Mouse (Mus musculus) kidney, postnatal 0 days (tissue): ENCODE results near the gene Glis2. TPM values are rescaled to one million over a fixed set of nuclear protein-coding genes. Genes with fewer than 3 reads are reported as not detected.

Experiments
- ATAC-seq: fragments of 200-750 bp; cut with Nextera tagmentation; replicated peaks from 2 replicates; pipeline ENCODE4 v1.8.0; 2017; ENCODE audit warnings: low read depth, moderate number of reproducible peaks, moderate TSS enrichment, moderate library complexity; ENCODE audit not compliant: low FRiP score
- DNase-seq: peaks from one replicate; pipeline ENCODE4 v3.0.0-alpha.2; 2016; ENCODE audit warnings: low spot score
- H3K27ac ChIP-seq: fragments of 300-500 bp; sonication (generic); 2 replicates; pipeline ENCODE4 v1.5.1; 2014; ENCODE audit warnings: mild to moderate bottlenecking
- H3K27me3 ChIP-seq: fragments of 300-500 bp; sonication (generic); 2 replicates; pipeline ENCODE4 v1.6.1; 2014; ENCODE audit warnings: low read length, mixed read lengths; ENCODE audit not compliant: insufficient read depth
- H3K36me3 ChIP-seq: fragments of 300-500 bp; sonication (generic); 2 replicates; pipeline ENCODE4 v1.6.1; 2014; ENCODE audit warnings: low read length, mixed read lengths; ENCODE audit not compliant: insufficient read depth
- H3K4me1 ChIP-seq: fragments of 300-500 bp; sonication (generic); replicated peaks from 2 replicates; pipeline ENCODE4 v1.6.1; 2014; ENCODE audit warnings: antibody characterized with exemption, low read length, mixed read lengths; ENCODE audit not compliant: insufficient read depth
- H3K4me2 ChIP-seq: fragments of 300-500 bp; sonication (generic); 2 replicates; pipeline ENCODE4 v1.6.1; 2014; ENCODE audit warnings: mild to moderate bottlenecking, low read length, moderate library complexity, mixed read lengths
- H3K4me3 ChIP-seq: fragments of 300-500 bp; sonication (generic); replicated peaks from 2 replicates; pipeline ENCODE4 v1.5.1; 2014; ENCODE audit warnings: low read depth, low read length
- H3K9ac ChIP-seq: fragments of 300-500 bp; sonication (generic); 2 replicates; pipeline ENCODE4 v1.6.1; 2014; ENCODE audit warnings: low read depth, low read length
- H3K9me3 ChIP-seq: fragments of 300-500 bp; sonication (generic); replicated peaks from 2 replicates; pipeline ENCODE4 v1.6.1; 2016; ENCODE audit warnings: low read length, inconsistent platforms, mixed read lengths
- CTCF ChIP-seq: IDR thresholded peaks from 2 replicates; pipeline ENCODE4 v1.5.1; 2016; ENCODE audit warnings: antibody characterized with exemption, low read depth, mild to moderate bottlenecking, moderate library complexity
- WGBS: fragments of 180-500 bp; shearing (Covaris S2); extraction: QIAGEN DNeasy Blood & Tissue Kit; methylation state at CpG from one replicate; pipeline ENCODE4 v1.1.7; 2014; 5-methylcytosine and 5-hydroxymethylcytosine counted together
- polyA plus RNA-seq: library from polyadenylated mRNA; unstranded; fragments of >200 nt; fragmentation: Nextera tagmentation; extraction: Ambion mirVana; gene quantifications from 2 replicates; pipeline ENCODE4 v1.2.1, GENCODE M21; 2015

Glis2 gene
- polyA plus RNA-seq, 1 experiment from 2014 or later = 74.6 TPM

DNA sequence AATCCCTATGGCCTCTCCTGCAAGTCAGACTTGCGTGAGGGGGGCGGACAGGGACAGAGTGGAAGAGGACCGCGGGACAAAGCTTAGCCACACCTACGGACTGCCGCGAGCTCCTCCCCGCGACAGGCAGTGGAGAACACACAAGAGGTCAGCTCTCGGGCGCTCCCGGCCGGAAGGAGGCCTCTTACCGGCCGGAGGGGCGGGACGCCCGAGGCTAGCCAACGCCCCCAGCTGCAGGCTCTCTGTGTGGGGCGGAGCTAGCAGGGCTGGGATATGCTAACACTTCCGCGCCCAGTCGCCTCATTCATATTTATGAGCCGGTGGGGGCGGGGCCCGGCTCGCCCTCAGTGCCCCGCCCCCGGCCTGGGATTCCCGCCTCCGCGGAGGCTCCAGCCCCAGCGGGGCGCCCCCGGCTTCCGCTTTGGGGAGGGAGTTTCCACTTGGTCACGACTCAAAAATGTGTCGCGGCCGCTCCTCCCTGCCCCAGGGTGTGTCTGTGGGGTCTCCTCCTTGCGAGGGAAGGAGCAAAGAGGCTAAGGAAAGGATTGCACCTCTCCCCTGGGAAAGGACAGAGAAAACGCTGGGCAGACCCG lies 7.9 kb upstream of the Glis2 start:
- under 1% methylated on average over 37 of the region's 43 CpGs for WGBS
- peak overlapping the region; percentile 47 for H3K9ac ChIP-seq
- H3K4me2 ChIP-seq = peak overlapping the region; percentile 53
- ATAC-seq = peak; percentile 99
- TF ChIP-seq CTCF = no peak
- H3K27me3 ChIP-seq = no peaks in the 10 kb centered on the region
- H3K9me3 ChIP-seq = no peaks in the 10 kb centered on the region
- H3K27ac ChIP-seq = peak overlapping the region; percentile 92
- peak overlapping the region; percentile 26 for H3K4me3 ChIP-seq
- H3K4me1 ChIP-seq = peaks cover 10% of the 10 kb centered on the region
- DNase-seq = peak; percentile 99
- no peaks in the 10 kb centered on the region for H3K36me3 ChIP-seq

DNA sequence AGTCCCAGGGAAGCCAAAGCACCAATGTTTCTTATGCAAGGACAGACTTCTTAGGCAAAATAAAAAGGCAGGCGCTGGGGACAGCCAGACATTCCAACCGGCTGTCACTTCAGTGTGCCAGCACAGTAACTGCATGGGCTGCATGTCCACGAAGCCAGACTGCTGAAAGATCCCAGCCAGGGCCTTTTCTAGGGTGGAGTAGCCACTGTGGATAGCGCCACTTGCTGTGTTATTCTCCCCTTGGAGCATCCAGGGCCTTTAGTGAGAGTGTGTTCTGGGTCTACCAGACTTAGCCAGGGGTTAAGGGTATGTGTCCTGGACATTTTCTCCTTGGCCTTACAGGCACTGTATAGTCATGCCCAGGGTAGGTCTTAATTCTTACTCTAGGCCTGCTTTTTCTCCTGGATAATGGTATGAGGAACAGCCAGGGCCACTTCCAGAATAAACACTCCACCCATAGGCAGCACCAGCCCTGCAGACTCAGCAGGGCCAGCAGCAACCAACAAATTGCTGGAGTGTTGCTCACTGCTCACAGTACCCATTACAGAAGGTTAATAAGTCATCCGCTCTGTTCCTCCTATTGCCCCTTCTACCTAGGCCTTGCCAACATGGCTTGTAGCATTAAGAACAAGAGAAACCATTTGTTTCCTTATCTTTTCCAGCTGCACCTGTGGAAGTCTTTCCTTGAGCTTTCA lies 6.8 kb upstream of the Glis2 start:
- peak; percentile 38; the same call in 1 of the 2 replicates for ATAC-seq
- WGBS = 49% methylated on average over 5 of the region's 5 CpGs
- Histone ChIP-seq H3K27ac (peak overlapping the region; percentile 92), H3K4me3 (no peak overlapping the region), H3K27me3 (no peaks in the 10 kb centered on the region), H3K4me2 (no peak overlapping the region), H3K4me1 (peaks cover 20% of the 10 kb centered on the region), H3K36me3 (no peaks in the 10 kb centered on the region), H3K9ac (peak overlapping the region; percentile 5; the same call in 1 of the 2 replicates), H3K9me3 (no peaks in the 10 kb centered on the region)
- TF ChIP-seq CTCF = no peak
- peak; percentile 46 for DNase-seq

DNA sequence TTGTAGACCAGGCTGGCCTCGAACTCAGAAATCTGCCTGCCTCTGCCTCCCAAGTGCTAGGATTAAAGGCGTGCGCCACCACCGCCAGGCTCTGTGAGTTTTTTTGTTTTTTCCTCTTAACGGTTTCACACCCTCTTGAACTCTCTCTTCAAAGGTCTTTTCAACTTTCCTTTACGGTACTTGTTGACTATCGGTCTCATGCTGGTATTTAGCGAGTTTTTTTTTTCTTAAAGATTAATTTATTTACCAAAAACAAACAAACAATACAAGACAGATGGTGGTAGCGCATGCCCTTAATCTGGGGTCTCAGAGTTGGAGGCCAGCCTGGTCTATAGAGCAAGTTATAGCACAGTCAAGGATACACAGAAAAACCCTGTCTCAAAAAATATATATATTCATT lies 4.3 kb upstream of the Glis2 start:
- Histone ChIP-seq H3K36me3 (no peaks in the 10 kb centered on the region), H3K9ac (no peak overlapping the region), H3K27me3 (no peaks in the 10 kb centered on the region), H3K4me1 (peaks cover 27% of the 10 kb centered on the region), H3K4me3 (no peak overlapping the region), H3K27ac (no peak overlapping the region), H3K9me3 (no peaks in the 10 kb centered on the region), H3K4me2 (no peak overlapping the region)
- WGBS = 96% methylated on average over 9 of the region's 9 CpGs
- DNase-seq = no peak
- no peak for ATAC-seq
- TF ChIP-seq CTCF = no peak

DNA sequence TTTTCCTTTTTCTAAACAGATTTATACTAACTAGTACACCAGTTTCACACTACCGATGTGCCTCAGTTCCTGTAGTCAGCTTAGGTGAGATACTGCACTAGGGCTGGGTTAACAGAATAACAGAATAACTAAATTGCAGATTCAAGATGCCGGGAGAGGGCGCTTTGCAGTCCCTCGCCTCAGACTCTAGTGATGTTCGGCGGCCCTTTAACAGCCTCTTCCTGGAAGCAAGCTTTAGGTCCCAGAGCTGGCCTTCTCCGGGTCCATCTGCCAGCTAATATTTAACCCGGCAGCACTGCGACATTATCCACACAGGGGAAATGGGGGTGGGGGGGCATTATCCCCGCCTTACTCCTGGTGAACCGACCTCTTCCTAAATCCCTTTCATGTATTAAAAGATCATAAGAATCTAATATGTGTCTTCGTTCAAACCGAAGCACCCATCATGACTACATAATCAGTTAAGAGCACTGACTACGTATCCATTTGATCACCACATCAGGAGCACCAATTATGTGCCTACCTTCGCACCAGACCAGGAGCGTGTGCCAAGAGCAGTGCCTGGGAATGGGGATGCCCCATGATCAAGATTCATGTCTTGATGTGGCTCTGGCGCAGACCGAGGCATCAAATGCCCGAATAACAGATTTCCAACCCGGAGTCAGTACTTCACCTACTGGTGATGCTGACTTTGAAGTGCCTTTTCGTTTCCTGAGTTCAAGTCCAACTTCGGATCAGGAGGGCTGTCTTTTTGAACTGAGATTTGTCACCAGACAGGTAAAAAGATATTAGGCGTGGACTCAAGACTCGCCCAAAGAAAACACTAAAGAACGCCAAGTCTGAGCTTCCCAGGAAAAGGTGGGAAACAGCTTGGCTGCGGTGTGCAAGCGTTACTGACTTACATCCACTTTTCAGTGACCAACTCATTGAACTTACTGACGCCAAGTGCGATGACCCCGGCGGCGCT lies 1.3 kb upstream of the Glis2 start:
- peak overlapping the region; percentile 68 for H3K4me2 ChIP-seq
- no peaks in the 10 kb centered on the region for H3K27me3 ChIP-seq
- 15% methylated on average over 32 of the region's 32 CpGs for WGBS
- TF ChIP-seq CTCF = peak; percentile 75
- no peaks in the 10 kb centered on the region for H3K9me3 ChIP-seq
- peak overlapping the region; percentile 97 for H3K9ac ChIP-seq
- ATAC-seq = 0 out of 2 replicates have a peak, but pooled peaks have one; percentile 5
- H3K4me3 ChIP-seq = peak overlapping the region; percentile 88
- no peaks in the 10 kb centered on the region for H3K36me3 ChIP-seq
- peak; percentile 93 for DNase-seq
- peak overlapping the region; percentile 98 for H3K27ac ChIP-seq
- H3K4me1 ChIP-seq = peaks cover 38% of the 10 kb centered on the region

DNA sequence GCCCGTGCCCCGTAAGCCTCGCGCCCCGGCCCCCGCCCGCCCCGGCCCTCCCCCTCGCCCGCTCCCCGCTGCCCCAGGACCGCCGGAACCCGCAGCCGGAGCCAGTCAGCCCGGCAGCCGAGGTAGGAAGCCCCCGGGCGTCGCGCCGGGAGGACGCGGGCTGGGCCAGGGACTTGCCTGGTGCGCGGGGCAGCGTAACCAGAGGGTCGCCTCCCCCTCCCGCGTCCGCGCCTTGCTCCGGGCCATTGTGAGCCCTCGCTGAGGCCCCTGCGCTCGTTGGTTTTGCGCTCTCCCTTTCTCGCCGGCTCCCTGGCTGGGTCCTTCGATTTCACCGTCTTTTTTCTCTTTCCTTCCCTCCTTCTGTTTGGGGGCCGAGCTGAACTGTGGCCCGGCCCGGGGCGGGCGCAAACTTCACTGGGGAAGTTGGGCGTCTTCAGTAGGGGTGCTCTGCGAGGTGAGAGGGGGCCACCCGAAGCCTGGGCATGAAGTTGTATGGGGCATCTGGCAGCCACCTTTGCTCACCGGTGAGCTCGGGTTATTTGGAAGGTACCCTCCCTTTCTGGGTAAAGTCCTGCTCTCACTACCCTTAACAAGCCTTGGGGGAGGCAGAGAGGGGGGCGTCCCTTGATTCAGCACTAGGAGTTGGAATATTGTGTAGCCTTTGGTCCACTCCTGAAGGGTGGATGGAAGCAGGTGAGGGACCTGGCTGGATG lies 457 bp downstream of the Glis2 start:
- no peak for TF ChIP-seq CTCF
- Histone ChIP-seq H3K4me3 (peak overlapping the region; percentile 88), H3K4me1 (peaks cover 55% of the 10 kb centered on the region), H3K27me3 (no peaks in the 10 kb centered on the region), H3K36me3 (no peaks in the 10 kb centered on the region), H3K4me2 (peak overlapping the region; percentile 68), H3K9ac (peak overlapping the region; percentile 97), H3K27ac (peak overlapping the region; percentile 98), H3K9me3 (no peaks in the 10 kb centered on the region)
- ATAC-seq = peak; percentile 5
- WGBS = under 1% methylated on average over 45 of the region's 52 CpGs
- peak; percentile 61 for DNase-seq
